Mouse (Mus musculus) frontal cortex, postnatal 36 days (tissue): ENCODE measurements around the gene Hapln4.
"Not testable (repeated sequence)": the region's sequence is repeated elsewhere in the genome, so short reads cannot be mapped to it uniquely, and the experiment has no call there.

ENCODE experiments used
- DNase-seq, 2 experiments: peaks; one replicate each; pipeline ENCODE4 v3.0.0; 2022; ENCODE audit warnings: low spot score in 2 of 2

Hapln4 gene

GRCm38 (mm10) chr8:70083285-70083684 lies at the start of gene Hapln4:
Gene Hapln4 (plus strand): TSS chr8:70083457.
- DNase-seq: peak; percentile 67 to 74

- DNase-seq: no peak
These were observed 45.3 kb upstream of the Hapln4 start for GRCm38 (mm10) chr8:70037994-70038393.

GRCm38 (mm10) chr8:70041885-70042546 lies 41.2 kb upstream of the Hapln4 start:
- no peak for DNase-seq

- DNase-seq: peak; percentile 95 to 96
These were observed 40.4 kb upstream of the Hapln4 start, which contains the start of the genes Mau2 and Sugp1 for GRCm38 (mm10) chr8:70042583-70043455. Gene Mau2 (minus strand): TSS chr8:70042734. Gene Sugp1 (plus strand): TSS chr8:70042813.

- no peak for DNase-seq
These were observed 39.3 kb upstream of the Hapln4 start for GRCm38 (mm10) chr8:70043996-70044395.

GRCm38 (mm10) chr8:70049662-70050061 lies 33.6 kb upstream of the Hapln4 start:
- DNase-seq: no peak

GRCm38 (mm10) chr8:70050434-70050833 lies 32.8 kb upstream of the Hapln4 start:
- not testable (repeated sequence) for DNase-seq

- no peak for DNase-seq
These were observed 25.5 kb upstream of the Hapln4 start for GRCm38 (mm10) chr8:70057721-70058120.

- DNase-seq: no peak
These were observed 11.3 kb upstream of the Hapln4 start for GRCm38 (mm10) chr8:70071836-70072440.

GRCm38 (mm10) chr8:70072441-70073069 lies 10.7 kb upstream of the Hapln4 start, which contains the start of gene Tm6sf2:
Gene Tm6sf2 (plus strand): TSS chr8:70072924.
- DNase-seq: no peak

- no peak for DNase-seq
These were observed 10.1 kb upstream of the Hapln4 start for GRCm38 (mm10) chr8:70073120-70073519.

- DNase-seq: no peak
These were observed 9.6 kb upstream of the Hapln4 start for GRCm38 (mm10) chr8:70073682-70074081.

- DNase-seq: no peak
These were observed 1.3 kb upstream of the Hapln4 start for GRCm38 (mm10) chr8:70081976-70082375.

- no peak for DNase-seq
These were observed 1.2 kb downstream of the Hapln4 start for GRCm38 (mm10) chr8:70084191-70085065.

- no peak for DNase-seq
These were observed 2.9 kb downstream of the Hapln4 start for GRCm38 (mm10) chr8:70086151-70086550.

GRCm38 (mm10) chr8:70087237-70087636 lies 4.0 kb downstream of the Hapln4 start:
- DNase-seq: no peak

- peak; percentile 75 to 76 for DNase-seq
These were observed 4.8 kb downstream of the Hapln4 start for GRCm38 (mm10) chr8:70087836-70088650.

GRCm38 (mm10) chr8:70089296-70089960 lies 6.2 kb downstream of the Hapln4 start:
- peak in 1 of 2 experiments; percentile 54 for DNase-seq

GRCm38 (mm10) chr8:70092786-70093185 lies 9.5 kb downstream of the Hapln4 start:
- DNase-seq: no peak
